Mouse (Mus musculus): Measurements from ENCODE around the gene Dcaf12. TPM values are rescaled to one million over a fixed set of nuclear protein-coding genes. Genes with fewer than 3 reads are reported as not detected.

Gene Dcaf12
- total RNA-seq, 2 experiments from 2014 or later, result 51.4 to 53.2 TPM

DNA sequence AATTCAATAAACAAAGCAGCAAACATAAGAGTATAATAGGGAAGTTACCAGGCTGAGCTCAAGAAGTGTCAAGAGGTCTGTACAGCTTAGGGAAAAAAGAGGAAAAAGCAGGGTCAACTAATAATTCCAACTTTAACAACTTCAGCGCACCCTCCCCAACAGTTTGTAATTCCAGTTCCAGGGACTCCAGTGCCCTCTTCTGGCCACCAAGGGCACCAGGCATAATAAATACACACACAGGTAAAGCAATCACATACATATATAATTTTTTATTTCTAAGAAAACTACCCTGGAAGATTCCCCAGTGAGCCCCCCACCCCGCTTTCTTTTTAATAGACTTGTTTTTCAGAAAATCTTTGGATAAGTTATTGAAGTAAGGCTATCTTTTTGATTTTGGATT, 69.3 kb downstream of the Dcaf12 start:
- no peak for DNase-seq (ENCODE audit: low spot score in 2 of 2)

Other genes with a start within 250 kb of the Dcaf12 start
- under 1 TPM in 1 of 2 experiments, not detected in 1; 0.67 TPM for gene Aqp3, start 216.7 kb downstream of the Dcaf12 start, total RNA-seq (2021)
- gene Nol6, start 190.4 kb downstream of the Dcaf12 start, total RNA-seq (2021), result 10 to 100 TPM; 86.2 to 87.7 TPM
- gene Ube2r2, start 179.1 kb downstream of the Dcaf12 start, total RNA-seq (2021), result 10 to 100 TPM; 84.2 to 84.4 TPM
- 10 to 100 TPM; 46.7 to 57.3 TPM for gene Ubap2, start 39.7 kb downstream of the Dcaf12 start, total RNA-seq (2021)
- gene Ubap1, start 34.1 kb upstream of the Dcaf12 start, total RNA-seq (2021), result 10 to 100 TPM; 43.1 to 54.6 TPM
- 1 to 10 TPM; 2.0 to 2.3 TPM for gene Kif24, start 150.0 kb upstream of the Dcaf12 start, total RNA-seq (2021)
- 10 to 100 TPM; 33.9 to 36.0 TPM for gene Nudt2, start 150.3 kb upstream of the Dcaf12 start, total RNA-seq (2021)
- 10 to 100 TPM; 44.8 TPM for gene AI464131, start 188.2 kb upstream of the Dcaf12 start, total RNA-seq (2021)
- gene 1110017D15Rik, start 202.4 kb upstream of the Dcaf12 start, total RNA-seq (2021), result 10 to 100 TPM in 1 of 2 experiments, 1 to 10 TPM in 1; 8.0 to 10.0 TPM